Mouse (Mus musculus): ENCODE data around the gene Bcl7a. TPM values are rescaled to one million over a fixed set of nuclear protein-coding genes. Genes with fewer than 3 reads are reported as not detected.

Gene Bcl7a
- total and polyA plus RNA-seq, 2 experiments from 2014 or later: 25.6 to 42.6 TPM

GRCm38 (mm10) chr5:123408176-123408575, 64.5 kb downstream of the Bcl7a start:
- no peak overlapping the region for H3K27ac ChIP-seq
- H3K27me3 ChIP-seq (ENCODE audit: insufficient read depth, low read length): no peaks in the 10 kb centered on the region
- H3K9me3 ChIP-seq (ENCODE audit: low read length): no peaks in the 10 kb centered on the region
- H3K4me1 ChIP-seq (ENCODE audit: insufficient read depth, low read length): 0 out of 2 replicates have a peak, but pooled peaks cover 5% of the 10 kb centered on the region
- DNase-seq (ENCODE audit: low spot score): peak; percentile 22
- 39% methylated on average over 3 of the region's 3 CpGs for WGBS
- no peak overlapping the region for H3K4me2 ChIP-seq (ENCODE audit: low read depth, low read length)
- H3K36me3 ChIP-seq (ENCODE audit: insufficient read depth, low read length): no peaks in the 10 kb centered on the region
- no peak overlapping the region for H3K9ac ChIP-seq (replicated peaks; ENCODE audit: low read length)
- no peak for ATAC-seq
- no peak for TF ChIP-seq CTCF (IDR thresholded peaks at IDR 0.05; ENCODE audit: low read depth)
- H3K4me3 ChIP-seq (ENCODE audit: low read length): no peak overlapping the region

GRCm38 (mm10) chr5:123412193-123412592, 68.6 kb downstream of the Bcl7a start:
- DNase-seq (ENCODE audit: low spot score): no peak
- Histone ChIP-seq H3K9ac (replicated peaks; ENCODE audit: low read length) (no peak overlapping the region), H3K27ac (no peak overlapping the region), H3K4me2 (ENCODE audit: low read depth, low read length) (no peak overlapping the region), H3K4me1 (ENCODE audit: insufficient read depth, low read length) (0 out of 2 replicates have a peak, but pooled peaks cover 14% of the 10 kb centered on the region), H3K4me3 (ENCODE audit: low read length) (no peak overlapping the region), H3K27me3 (ENCODE audit: insufficient read depth, low read length) (no peaks in the 10 kb centered on the region), H3K9me3 (ENCODE audit: low read length) (no peaks in the 10 kb centered on the region), H3K36me3 (ENCODE audit: insufficient read depth, low read length) (no peaks in the 10 kb centered on the region)
- TF ChIP-seq CTCF (IDR thresholded peaks at IDR 0.05; ENCODE audit: low read depth): no peak
- no peak for ATAC-seq
- 90% methylated on average over 4 of the region's 4 CpGs for WGBS

GRCm38 (mm10) chr5:123413866-123414363, 70.3 kb downstream of the Bcl7a start:
- H3K9ac ChIP-seq (replicated peaks; ENCODE audit: low read length): no peak overlapping the region
- H3K27me3 ChIP-seq (ENCODE audit: insufficient read depth, low read length): no peaks in the 10 kb centered on the region
- 85% methylated on average over 2 of the region's 2 CpGs for WGBS
- DNase-seq (ENCODE audit: low spot score) (no peak), ATAC-seq (no peak)
- H3K9me3 ChIP-seq (ENCODE audit: low read length): no peaks in the 10 kb centered on the region
- H3K36me3 ChIP-seq (ENCODE audit: insufficient read depth, low read length): no peaks in the 10 kb centered on the region
- H3K4me1 ChIP-seq (ENCODE audit: insufficient read depth, low read length): 0 out of 2 replicates have a peak, but pooled peaks cover 9% of the 10 kb centered on the region
- H3K4me3 ChIP-seq (ENCODE audit: low read length): no peak overlapping the region
- H3K27ac ChIP-seq: no peak overlapping the region
- H3K4me2 ChIP-seq (ENCODE audit: low read depth, low read length): no peak overlapping the region
- no peak for TF ChIP-seq CTCF (IDR thresholded peaks at IDR 0.05; ENCODE audit: low read depth)

- Histone ChIP-seq H3K27me3 (ENCODE audit: insufficient read depth, low read length) (no peaks in the 10 kb centered on the region), H3K4me1 (ENCODE audit: insufficient read depth, low read length) (0 out of 2 replicates have a peak, but pooled peaks cover 9% of the 10 kb centered on the region), H3K9me3 (ENCODE audit: low read length) (no peaks in the 10 kb centered on the region), H3K36me3 (ENCODE audit: insufficient read depth, low read length) (no peaks in the 10 kb centered on the region), H3K4me3 (ENCODE audit: low read length) (no peak overlapping the region), H3K27ac (no peak overlapping the region), H3K4me2 (ENCODE audit: low read depth, low read length) (no peak overlapping the region), H3K9ac (replicated peaks; ENCODE audit: low read length) (no peak overlapping the region)
- 95% methylated on average over 3 of the region's 3 CpGs for WGBS
- no peak for TF ChIP-seq CTCF (IDR thresholded peaks at IDR 0.05; ENCODE audit: low read depth)
- ATAC-seq (no peak), DNase-seq (ENCODE audit: low spot score) (no peak)
These were observed 72.5 kb downstream of the Bcl7a start for GRCm38 (mm10) chr5:123416149-123416548.

GRCm38 (mm10) chr5:123416566-123417518, 73.2 kb downstream of the Bcl7a start:
- WGBS: 58% methylated on average over 8 of the region's 8 CpGs
- Histone ChIP-seq H3K9me3 (ENCODE audit: low read length) (no peaks in the 10 kb centered on the region), H3K9ac (replicated peaks; ENCODE audit: low read length) (no peak overlapping the region), H3K27ac (0 out of 2 replicates have a peak overlapping the region, but pooled peaks have one; percentile 29), H3K4me2 (ENCODE audit: low read depth, low read length) (no peak overlapping the region), H3K4me3 (ENCODE audit: low read length) (no peak overlapping the region), H3K36me3 (ENCODE audit: insufficient read depth, low read length) (no peaks in the 10 kb centered on the region), H3K4me1 (ENCODE audit: insufficient read depth, low read length) (0 out of 2 replicates have a peak, but pooled peaks cover 9% of the 10 kb centered on the region), H3K27me3 (ENCODE audit: insufficient read depth, low read length) (no peaks in the 10 kb centered on the region)
- DNase-seq (ENCODE audit: low spot score) (no peak), ATAC-seq (no peak)
- TF ChIP-seq CTCF (IDR thresholded peaks at IDR 0.05; ENCODE audit: low read depth): no peak

GRCm38 (mm10) chr5:123423885-123424284, 80.3 kb downstream of the Bcl7a start:
- WGBS: 48% methylated on average over 2 of the region's 2 CpGs
- DNase-seq (ENCODE audit: low spot score) (peak; percentile 40), ATAC-seq (no peak)

More at GRCm38 (mm10) chr5:123423885-123424284, 80.3 kb downstream of the Bcl7a start:
- Histone ChIP-seq H3K9ac (replicated peaks; ENCODE audit: low read length) (no peak overlapping the region), H3K4me2 (ENCODE audit: low read depth, low read length) (no peak overlapping the region), H3K4me3 (ENCODE audit: low read length) (no peak overlapping the region), H3K36me3 (ENCODE audit: insufficient read depth, low read length) (no peaks in the 10 kb centered on the region), H3K4me1 (ENCODE audit: insufficient read depth, low read length) (no peaks in the 10 kb centered on the region), H3K27me3 (ENCODE audit: insufficient read depth, low read length) (no peaks in the 10 kb centered on the region), H3K9me3 (ENCODE audit: low read length) (no peaks in the 10 kb centered on the region), H3K27ac (no peak overlapping the region)
- no peak for TF ChIP-seq CTCF (IDR thresholded peaks at IDR 0.05; ENCODE audit: low read depth)

Other genes starting within 250 kb of the Bcl7a start
- gene Rhof, start 211.1 kb upstream of the Bcl7a start, total RNA-seq (2014; rRNA removed): 43.5 and 44.4 TPM in 2 replicates
- 36.6 and 36.8 TPM in 2 replicates for gene Rhof, start 211.1 kb upstream of the Bcl7a start, polyA plus RNA-seq (2015; fragmentation: Nextera tagmentation; extraction: Ambion mirVana)
- gene Setd1b, start 201.6 kb upstream of the Bcl7a start, total RNA-seq (2014; rRNA removed): 4.8 TPM in 2 replicates
- 7.1 and 7.2 TPM in 2 replicates for gene Setd1b, start 201.6 kb upstream of the Bcl7a start, polyA plus RNA-seq (2015; fragmentation: Nextera tagmentation; extraction: Ambion mirVana)
- 28.5 and 30.8 TPM in 2 replicates for gene Psmd9, start 174.4 kb upstream of the Bcl7a start, total RNA-seq (2014; rRNA removed)
- 86.1 and 87.2 TPM in 2 replicates for gene Psmd9, start 174.4 kb upstream of the Bcl7a start, polyA plus RNA-seq (2015; fragmentation: Nextera tagmentation; extraction: Ambion mirVana)
- gene Hpd, start 161.1 kb upstream of the Bcl7a start, total RNA-seq (2014; rRNA removed): not detected in 2 replicates
- not detected in 2 replicates for gene Hpd, start 161.1 kb upstream of the Bcl7a start, polyA plus RNA-seq (2015; fragmentation: Nextera tagmentation; extraction: Ambion mirVana)
- gene Wdr66, start 91.7 kb upstream of the Bcl7a start, total RNA-seq (2014; rRNA removed): 2.4 and 2.8 TPM in 2 replicates
- 0.69 and 1.4 TPM in 2 replicates for gene Wdr66, start 91.7 kb upstream of the Bcl7a start, polyA plus RNA-seq (2015; fragmentation: Nextera tagmentation; extraction: Ambion mirVana)
- gene Mlxip, start 51.0 kb downstream of the Bcl7a start, total RNA-seq (2014; rRNA removed): 16.8 and 17.9 TPM in 2 replicates
- 8.7 and 12.5 TPM in 2 replicates for gene Mlxip, start 51.0 kb downstream of the Bcl7a start, polyA plus RNA-seq (2015; fragmentation: Nextera tagmentation; extraction: Ambion mirVana)
- gene Lrrc43, start 145.5 kb downstream of the Bcl7a start, total RNA-seq (2014; rRNA removed): 0.10 TPM in 1 of 2 replicates, not detected in the other
- gene Lrrc43, start 145.5 kb downstream of the Bcl7a start, polyA plus RNA-seq (2015; fragmentation: Nextera tagmentation; extraction: Ambion mirVana): 0.88 and 0.98 TPM in 2 replicates
- gene Il31, start 145.7 kb downstream of the Bcl7a start, total RNA-seq (2014; rRNA removed): not detected in 2 replicates
- gene Il31, start 145.7 kb downstream of the Bcl7a start, polyA plus RNA-seq (2015; fragmentation: Nextera tagmentation; extraction: Ambion mirVana): not detected in 2 replicates
- gene B3gnt4, start 166.6 kb downstream of the Bcl7a start, total RNA-seq (2014; rRNA removed): 2.5 and 4.5 TPM in 2 replicates
- 0.87 and 1.4 TPM in 2 replicates for gene B3gnt4, start 166.6 kb downstream of the Bcl7a start, polyA plus RNA-seq (2015; fragmentation: Nextera tagmentation; extraction: Ambion mirVana)
- 61.3 and 76.7 TPM in 2 replicates for gene Diablo, start 180.3 kb downstream of the Bcl7a start, total RNA-seq (2014; rRNA removed)
- 89.4 and 99.6 TPM in 2 replicates for gene Diablo, start 180.3 kb downstream of the Bcl7a start, polyA plus RNA-seq (2015; fragmentation: Nextera tagmentation; extraction: Ambion mirVana)
- 0.14 and 0.52 TPM in 2 replicates for gene Gm49027, start 181.7 kb downstream of the Bcl7a start, total RNA-seq (2014; rRNA removed)
- gene Gm49027, start 181.7 kb downstream of the Bcl7a start, polyA plus RNA-seq (2015; fragmentation: Nextera tagmentation; extraction: Ambion mirVana): 0.39 and 0.68 TPM in 2 replicates
- gene Vps33a, start 229.2 kb downstream of the Bcl7a start, total RNA-seq (2014; rRNA removed): 46.5 and 55.6 TPM in 2 replicates
- 34.0 and 34.7 TPM in 2 replicates for gene Vps33a, start 229.2 kb downstream of the Bcl7a start, polyA plus RNA-seq (2015; fragmentation: Nextera tagmentation; extraction: Ambion mirVana)